Mouse (Mus musculus) ovary, adult 18-20 months (tissue): ENCODE data around the gene Gng12.

Source experiments
- DNase-seq: peaks from one replicate; pipeline ENCODE4 v3.0.0; 2022; ENCODE audit warnings: low spot score, mixed read lengths

Gene Gng12

DNA sequence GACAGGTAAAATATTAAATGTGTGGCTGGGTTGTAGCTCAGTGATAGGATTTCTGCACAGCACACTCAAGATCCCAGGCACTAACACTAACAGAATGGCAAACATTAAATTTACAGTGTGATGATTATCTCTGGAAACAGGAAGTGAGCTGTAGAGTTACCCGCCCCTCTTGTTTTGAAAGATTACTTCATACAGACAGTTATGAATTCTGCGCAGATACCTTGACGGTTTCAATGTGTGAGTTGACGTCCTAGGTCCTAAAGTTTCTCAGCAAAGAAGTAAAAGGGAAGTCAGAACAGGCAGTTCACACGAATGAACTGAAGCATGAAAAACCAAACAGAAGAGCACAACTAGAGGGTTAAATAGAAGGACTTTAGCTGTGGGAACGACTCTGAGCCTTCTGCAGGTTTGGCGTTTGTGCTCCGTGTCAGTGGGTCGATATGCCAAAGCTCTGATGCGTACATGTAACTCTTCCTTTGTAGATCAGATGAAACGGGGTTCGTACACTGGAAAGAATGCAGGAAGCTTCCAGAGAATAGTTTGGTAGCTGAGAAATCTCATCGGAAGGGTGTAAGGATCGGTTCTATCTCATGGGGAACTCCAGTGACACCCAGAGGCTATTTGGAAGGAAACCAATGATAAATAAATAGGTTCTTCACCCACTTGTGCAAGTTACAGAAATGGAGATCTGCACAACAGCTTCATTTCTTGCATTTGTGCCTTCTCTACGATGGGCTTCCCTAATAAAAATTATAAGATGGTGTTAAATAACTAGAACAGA lies 160.1 kb downstream of the Gng12 start:
- DNase-seq, result no peak

- DNase-seq, result no peak
Measured at GRCm38 (mm10) chr6:67056889-67057564, 160.8 kb downstream of the Gng12 start.

DNA sequence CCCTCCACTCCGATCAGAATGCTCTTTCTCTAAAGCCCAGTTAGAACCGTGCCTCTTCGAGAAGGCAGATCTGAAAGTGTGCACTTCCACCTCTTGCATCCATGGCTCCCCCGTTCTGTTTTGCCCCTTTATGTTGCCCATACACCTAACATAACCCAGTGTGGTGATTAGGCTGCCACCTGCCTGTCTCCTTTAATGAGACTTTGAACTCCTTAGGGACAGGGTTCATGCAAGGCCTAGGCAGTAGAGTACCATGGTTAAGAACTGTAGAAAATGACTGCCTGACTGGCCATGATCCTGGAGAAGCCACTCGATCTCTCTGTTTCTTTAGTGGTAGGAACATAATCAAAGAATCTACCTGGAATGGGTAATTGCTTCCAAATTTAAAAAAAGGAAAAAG lies 161.4 kb downstream of the Gng12 start:
- no peak for DNase-seq

- no peak for DNase-seq
Measured at GRCm38 (mm10) chr6:67057991-67058696, 161.9 kb downstream of the Gng12 start.

DNA sequence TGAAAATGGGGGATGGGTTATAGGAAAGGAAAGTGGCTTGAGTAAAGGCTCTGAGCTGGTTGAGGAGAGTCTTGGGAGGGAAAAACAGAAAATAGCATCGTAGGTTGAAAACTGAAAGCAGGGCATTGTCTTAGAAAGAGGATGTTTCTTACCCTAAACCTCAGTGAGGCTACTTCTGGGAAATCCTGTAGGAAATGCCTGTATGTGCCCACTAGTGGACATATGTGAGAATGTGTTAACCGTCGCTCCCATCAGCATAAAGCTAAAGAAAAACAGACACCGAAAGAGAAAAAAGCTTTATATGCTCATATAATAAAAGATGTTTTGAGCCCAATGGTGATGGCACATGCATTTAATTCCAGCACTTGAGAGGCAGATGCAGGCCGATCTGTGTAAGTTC lies 163.9 kb downstream of the Gng12 start:
- no peak for DNase-seq

GRCm38 (mm10) chr6:67069219-67069762 lies 173.1 kb downstream of the Gng12 start:
- DNase-seq, result no peak

GRCm38 (mm10) chr6:67069800-67070315 lies 173.7 kb downstream of the Gng12 start:
- DNase-seq, result peak; percentile 51
